19 mouse cellular contexts compared by ENCODE assay signal in the genomic region with DNA sequence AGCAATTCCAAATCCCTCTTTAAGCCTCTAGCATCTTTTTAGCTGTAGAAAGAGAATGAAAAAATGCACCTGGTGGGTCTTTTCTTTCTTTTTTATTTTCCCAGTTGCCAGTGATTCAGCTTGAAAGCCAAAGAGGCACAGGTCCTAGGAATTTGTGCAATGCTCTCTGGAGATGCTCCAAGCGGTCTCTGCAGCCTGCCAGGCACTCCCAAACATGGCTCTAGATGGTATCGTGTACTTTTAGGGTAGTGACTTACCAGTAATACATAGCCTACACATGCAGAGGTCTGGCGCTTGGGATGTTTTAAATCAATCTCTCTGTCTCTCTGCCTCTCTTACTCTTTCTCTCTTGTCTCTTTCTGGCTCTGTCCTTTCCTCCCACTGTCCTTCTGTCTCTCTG. TPM values are rescaled to one million over a fixed set of nuclear protein-coding genes. Genes with fewer than 3 reads are reported as not detected.
A peak's percentile ranks its signal among the peaks of the same experiment; 100 is the strongest.
DNase-seq lines count a peak whose midpoint lies in the region; ATAC-seq lines count a peak whose summit lies in the region.
"Had no signal": no experiment of that assay in that cellular context is flagged by ENCODE, and none has a peak within 500 bp of the region (broad histone marks: within the 10 kb centered on the region; RNA-seq: fewer than 3 reads in every experiment).

No protein-coding gene starts in this region.

- H3K36me3 ChIP-seq in intestine, embryonic 15.5 days = no peaks in the 10 kb centered on the region
- H3K36me3 ChIP-seq in intestine, embryonic 16.5 days (ENCODE audit: control insufficient read depth, insufficient read depth, low read length) = no peaks in the 10 kb centered on the region
- H3K36me3 ChIP-seq: embryonic facial prominence, embryonic 13.5 days; forebrain, embryonic 12.5 days; hindbrain, embryonic 15.5 days; neural tube, embryonic 13.5 days had no signal

- WGBS in intestine, embryonic 15.5 days = 63% methylated on average over 3 of the region's 3 CpGs
- 71% methylated on average over 3 of the region's 3 CpGs for WGBS in intestine, embryonic 16.5 days

- H3K4me1 ChIP-seq in intestine, embryonic 15.5 days (replicated peaks) = no peaks in the 10 kb centered on the region
- no peaks in the 10 kb centered on the region for H3K4me1 ChIP-seq in intestine, embryonic 16.5 days (ENCODE audit: control insufficient read depth, insufficient read depth, low read length)
- H3K4me1 ChIP-seq: embryonic facial prominence, embryonic 13.5 days; forebrain, embryonic 12.5 days; hindbrain, embryonic 15.5 days; neural tube, embryonic 13.5 days had no signal

- intact Hi-C loops in heart, postnatal 14 days (cut with DNase I) = no loop called here

- 0 out of 2 replicates have a peak overlapping the region, but pooled peaks have one; percentile 34 for H3K27ac ChIP-seq in intestine, embryonic 15.5 days
- no peak overlapping the region for H3K27ac ChIP-seq in intestine, embryonic 16.5 days (ENCODE audit: low read length)
- H3K27ac ChIP-seq: embryonic facial prominence, embryonic 13.5 days; forebrain, embryonic 12.5 days; hindbrain, embryonic 15.5 days; neural tube, embryonic 13.5 days had no signal

- no peaks in the 10 kb centered on the region for H3K9me3 ChIP-seq in intestine, embryonic 15.5 days
- H3K9me3 ChIP-seq in intestine, embryonic 16.5 days (ENCODE audit: control insufficient read depth, low read length) = no peaks in the 10 kb centered on the region
- H3K9me3 ChIP-seq: embryonic facial prominence, embryonic 13.5 days; forebrain, embryonic 12.5 days; hindbrain, embryonic 15.5 days; neural tube, embryonic 13.5 days had no signal

- H3K4me3 ChIP-seq in intestine, embryonic 15.5 days (replicated peaks) = no peak overlapping the region
- no peak overlapping the region for H3K4me3 ChIP-seq in intestine, embryonic 16.5 days (ENCODE audit: low read length)
- H3K4me3 ChIP-seq: embryonic facial prominence, embryonic 13.5 days; forebrain, embryonic 12.5 days; hindbrain, embryonic 15.5 days; neural tube, embryonic 13.5 days had no signal

- no peaks in the 10 kb centered on the region for H3K27me3 ChIP-seq in intestine, embryonic 15.5 days (replicated peaks)
- H3K27me3 ChIP-seq in intestine, embryonic 16.5 days (replicated peaks; ENCODE audit: control insufficient read depth, insufficient read depth, low read length) = no peaks in the 10 kb centered on the region
- H3K27me3 ChIP-seq: embryonic facial prominence, embryonic 13.5 days; forebrain, embryonic 12.5 days; hindbrain, embryonic 15.5 days; neural tube, embryonic 13.5 days had no signal

- ATAC-seq in intestine, embryonic 15.5 days = no peak
- ATAC-seq in intestine, embryonic 16.5 days = no peak

- H3K9ac ChIP-seq in intestine, embryonic 15.5 days = no peak overlapping the region
- H3K9ac ChIP-seq in intestine, embryonic 16.5 days (ENCODE audit: low read depth, low read length) = no peak overlapping the region
- H3K9ac ChIP-seq: embryonic facial prominence, embryonic 13.5 days; forebrain, embryonic 12.5 days; hindbrain, embryonic 15.5 days; neural tube, embryonic 13.5 days had no signal

- no peak overlapping the region for H3K4me2 ChIP-seq in intestine, embryonic 15.5 days (replicated peaks)
- H3K4me2 ChIP-seq in intestine, embryonic 16.5 days (ENCODE audit: low read depth, low read length) = no peak overlapping the region
- H3K4me2 ChIP-seq: embryonic facial prominence, embryonic 13.5 days; forebrain, embryonic 12.5 days; hindbrain, embryonic 15.5 days; neural tube, embryonic 13.5 days had no signal

- DNase-seq in adrenal gland, postnatal 14 days = peak; percentile 25
- no peak for DNase-seq in adrenal gland, postnatal 4 days (ENCODE audit: low spot score in 2 of 2)
- DNase-seq in brain, adult 2 months (ENCODE audit: low read depth, low spot score) = peak; percentile 14
- DNase-seq in heart, postnatal 14 days = peak; percentile 17 to 60
- DNase-seq in testis, postnatal 14 days (ENCODE audit: low spot score) = no peak
- no peak for DNase-seq in testis, postnatal 10 days (ENCODE audit: low spot score)
- DNase-seq: adrenal gland, postnatal 36 days; kidney, adult 2 months; kidney, postnatal 36 days; lung, postnatal 14 days; thymus, postnatal 25 days had no signal

RNA-seq across cellular contexts. Expression of a gene that starts 38.0 kb away (rescaled TPM):
- total RNA-seq in adrenal gland, postnatal 14 days (2021) = 7.1 and 7.3 TPM in 2 replicates
- total RNA-seq in adrenal gland, postnatal 4 days (2021) = 10 to 100 TPM in 1 of 2 experiments, 1 to 10 TPM in 1; 9.7 to 10.7 TPM
- 1.6 and 2.3 TPM in 2 replicates for polyA plus RNA-seq in intestine, embryonic 15.5 days (2015; fragmentation: Nextera tagmentation; extraction: Ambion mirVana)
- polyA plus RNA-seq in intestine, embryonic 16.5 days (2015; fragmentation: Nextera tagmentation; extraction: Ambion mirVana) = 1.0 and 1.4 TPM in 2 replicates
- 1 to 10 TPM; 5.8 to 6.7 TPM for total RNA-seq in heart, postnatal 14 days (2021)
- total RNA-seq: monocyte, adult 5-6 weeks had no signal

RNA-seq across cellular contexts. Expression of a gene that starts 58.7 kb away (rescaled TPM):
- total RNA-seq in adrenal gland, postnatal 14 days (2021) = 89.2 and 106 TPM in 2 replicates
- total RNA-seq in adrenal gland, postnatal 4 days (2021) = 10 to 100 TPM; 88.1 TPM
- 25.3 and 25.8 TPM in 2 replicates for polyA plus RNA-seq in intestine, embryonic 15.5 days (2015; fragmentation: Nextera tagmentation; extraction: Ambion mirVana)
- polyA plus RNA-seq in intestine, embryonic 16.5 days (2015; fragmentation: Nextera tagmentation; extraction: Ambion mirVana) = 19.1 and 19.4 TPM in 2 replicates
- total RNA-seq in heart, postnatal 14 days (2021) = 100 to 1,000 TPM; 476 to 536 TPM
- total RNA-seq: granulocyte monocyte progenitor cell, adult 5-6 weeks; monocyte, adult 5-6 weeks had no signal

Comparison
In these comparisons a context has a peak if more than half of its experiments do, and no peak if none do; other contexts are left out.
1. DNase-seq: peak in adrenal gland, postnatal 14 days (single experiment), brain, adult 2 months (single experiment) and heart, postnatal 14 days (2 of 2); none in adrenal gland, postnatal 4 days (0 of 2), testis, postnatal 14 days (single experiment) and testis, postnatal 10 days (single experiment).